Mouse (Mus musculus) liver, embryonic 14.5 days (tissue): ENCODE data around the gene Uvrag. TPM values are rescaled to one million over a fixed set of nuclear protein-coding genes. Genes with fewer than 3 reads are reported as not detected.

ENCODE experiments used
- ATAC-seq: fragments of 200-750 bp; cut with Nextera tagmentation; 2 replicates; pipeline ENCODE4 v1.8.0; 2017; ENCODE audit warnings: moderate number of reproducible peaks, mild to moderate bottlenecking, moderate library complexity; ENCODE audit not compliant: insufficient read depth
- DNase-seq, 3 experiments: peaks; one replicate each; pipeline ENCODE4 v3.0.0-alpha.2; 2012 to 2013; ENCODE audit warnings: low read depth in 3 of 3, low spot score in 3 of 3
- H3K27ac ChIP-seq: fragments of 300-500 bp; sonication (generic); 2 replicates; pipeline ENCODE4 v1.5.1; 2014; ENCODE audit warnings: moderate library complexity, mild to moderate bottlenecking, control low read depth, inconsistent platforms
- H3K27me3 ChIP-seq: fragments of 300-500 bp; sonication (generic); 2 replicates; pipeline ENCODE4 v1.6.1; 2014; ENCODE audit warnings: mild to moderate bottlenecking, low read length, moderate library complexity; ENCODE audit not compliant: control insufficient read depth, insufficient read depth
- H3K36me3 ChIP-seq: fragments of 300-500 bp; sonication (generic); replicated peaks from 2 replicates; pipeline ENCODE4 v1.6.1; 2014; ENCODE audit warnings: low read depth; ENCODE audit not compliant: control insufficient read depth, insufficient read depth
- H3K4me1 ChIP-seq, 2 experiments: fragments of 200-500 bp in 1 of 2; fragments of 300-500 bp in 1 of 2; sonication (generic) in 1 of 2; replicated peaks; 2 replicates each; pipeline ENCODE4 v1.6.1; 2012 to 2014; ENCODE audit warnings: antibody characterized with exemption in 1 of 2, inconsistent platforms in 1 of 2, low read length in 1 of 2; ENCODE audit not compliant: control insufficient read depth in 2 of 2, insufficient read depth in 2 of 2
- H3K4me2 ChIP-seq: fragments of 300-500 bp; sonication (generic); 2 replicates; pipeline ENCODE4 v1.6.1; 2014; ENCODE audit warnings: low read depth, mild to moderate bottlenecking, control low read depth, moderate library complexity
- H3K4me3 ChIP-seq, 2 experiments: fragments of 200-500 bp in 1 of 2; fragments of 300-500 bp in 1 of 2; sonication (generic) in 1 of 2; 2 replicates each; pipeline ENCODE4 v1.5.1; 2012 to 2014; ENCODE audit warnings: low read depth in 2 of 2, low read length in 2 of 2, mild to moderate bottlenecking in 2 of 2, control low read depth in 1 of 2, inconsistent platforms in 1 of 2, moderate library complexity in 1 of 2; ENCODE audit not compliant: insufficient read depth in 1 of 2
- H3K9ac ChIP-seq: fragments of 300-500 bp; sonication (generic); replicated peaks from 2 replicates; pipeline ENCODE4 v1.6.1; 2014; ENCODE audit warnings: mild to moderate bottlenecking, control low read depth, moderate library complexity
- H3K9me3 ChIP-seq: fragments of 300-500 bp; sonication (generic); 2 replicates; pipeline ENCODE4 v1.6.1; 2016; ENCODE audit warnings: low read length, mixed read lengths; ENCODE audit not compliant: control insufficient read depth
- CTCF ChIP-seq: IDR thresholded peaks from 2 replicates; pipeline ENCODE4 v1.5.1; 2016; ENCODE audit warnings: antibody characterized with exemption, low read depth, control low read depth
- EP300 ChIP-seq: IDR thresholded peaks from 2 replicates; pipeline ENCODE4 v1.6.1; 2016; ENCODE audit warnings: antibody characterized with exemption, low read depth
- WGBS: fragments of 180-500 bp; shearing (Covaris S2); extraction: QIAGEN DNeasy Blood & Tissue Kit; methylation state at CpG from one replicate; pipeline ENCODE4 v1.1.7; 2014; ENCODE audit not compliant: insufficient replicate concordance; 5-methylcytosine and 5-hydroxymethylcytosine counted together
- polyA plus RNA-seq, 2 experiments: library from polyadenylated mRNA; depleted of rRNA in 1 of 2; stranded (reverse) in 1 of 2; unstranded in 1 of 2; fragments of >200 nt; fragmentation: Nextera tagmentation in 1 of 2; extraction: Ambion mirVana in 1 of 2; gene quantifications; 2 replicates each; pipeline versions ENCODE4 v1.2.1 to v1.2.3; 2012 to 2014

The Uvrag gene
- polyA plus RNA-seq, 2 experiments = 3.9 to 5.7 TPM

- 32% methylated on average over 2 of the region's 2 CpGs for WGBS
- Histone ChIP-seq H3K27me3 (no peaks in the 10 kb centered on the region), H3K27ac (no peak overlapping the region), H3K36me3 (no peaks in the 10 kb centered on the region), H3K9ac (no peak overlapping the region), H3K4me2 (no peak overlapping the region), H3K4me1 (peaks cover 0 to 3% of the 10 kb centered on the region in 2 experiments; a peak in 1 of 4 replicates), H3K4me3 (no peak overlapping the region), H3K9me3 (no peaks in the 10 kb centered on the region)
- TF ChIP-seq CTCF (no peak), EP300 (no peak)
- DNase-seq = no peak
- no peak for ATAC-seq
Measured at GRCm38 (mm10) chr7:99017224-99017844, 123.6 kb downstream of the Uvrag start.

DNA sequence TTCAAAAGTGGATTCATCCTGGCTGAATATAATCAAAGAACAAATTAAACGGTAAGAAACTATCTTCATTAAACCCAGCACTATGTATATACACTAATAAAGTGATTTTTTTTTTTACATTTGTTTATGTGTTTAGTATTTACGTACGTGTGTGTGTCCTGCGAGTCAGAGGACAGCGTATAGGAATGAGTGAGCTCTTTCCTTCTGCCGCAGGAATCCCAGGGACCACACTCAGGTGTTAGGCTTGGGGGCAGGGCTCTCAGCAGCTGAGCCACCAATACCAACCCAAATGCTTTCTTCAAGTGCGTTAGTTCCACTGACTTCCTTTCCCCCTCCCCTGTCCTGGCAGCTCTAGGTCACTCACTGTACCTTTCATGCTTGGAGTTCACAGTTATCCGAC lies 125.0 kb downstream of the Uvrag start:
- 80% methylated on average over 8 of the region's 8 CpGs for WGBS
- no peak for ATAC-seq

DNA sequence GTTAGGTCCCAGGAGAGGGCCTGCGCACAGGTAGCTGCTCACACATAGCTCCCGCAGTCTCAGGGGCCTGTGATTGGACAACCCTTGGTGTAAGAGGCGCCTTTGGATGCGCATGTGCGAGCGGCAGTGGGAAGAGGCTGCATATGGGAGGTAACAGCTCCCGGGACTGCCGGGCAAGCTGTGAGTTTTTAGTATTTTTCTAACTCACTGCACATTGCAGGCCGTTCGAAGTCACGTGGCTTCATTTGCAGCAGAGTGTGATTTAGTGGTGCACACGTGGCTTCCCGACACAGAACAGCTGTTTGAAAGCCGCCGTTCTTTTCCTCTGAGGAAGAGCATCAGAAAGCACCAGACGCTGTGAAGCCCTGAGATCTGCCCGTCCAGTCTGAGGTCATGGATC lies 125.5 kb downstream of the Uvrag start:
- Histone ChIP-seq H3K4me1 (no peaks in the 10 kb centered on the region; a peak in 1 of 4 replicates), H3K27me3 (no peaks in the 10 kb centered on the region), H3K9ac (no peak overlapping the region), H3K4me3 (no peak overlapping the region), H3K36me3 (no peaks in the 10 kb centered on the region), H3K4me2 (no peak overlapping the region), H3K9me3 (no peaks in the 10 kb centered on the region), H3K27ac (no peak overlapping the region)
- WGBS = 81% methylated on average over 17 of the region's 17 CpGs
- TF ChIP-seq CTCF = no peak
- DNase-seq = no peak
- ATAC-seq = no peak

More for the DNA sequence above, 125.0 kb downstream of the Uvrag start:
- H3K9ac ChIP-seq = no peak overlapping the region
- no peak overlapping the region for H3K4me3 ChIP-seq
- H3K4me2 ChIP-seq = no peak overlapping the region
- H3K4me1 ChIP-seq = no peaks in the 10 kb centered on the region; a peak in 1 of 4 replicates
- H3K36me3 ChIP-seq = no peaks in the 10 kb centered on the region
- DNase-seq = no peak
- no peak overlapping the region for H3K27ac ChIP-seq
- no peaks in the 10 kb centered on the region for H3K9me3 ChIP-seq
- H3K27me3 ChIP-seq = no peaks in the 10 kb centered on the region
- TF ChIP-seq CTCF = no peak
- no peak for TF ChIP-seq EP300

DNA sequence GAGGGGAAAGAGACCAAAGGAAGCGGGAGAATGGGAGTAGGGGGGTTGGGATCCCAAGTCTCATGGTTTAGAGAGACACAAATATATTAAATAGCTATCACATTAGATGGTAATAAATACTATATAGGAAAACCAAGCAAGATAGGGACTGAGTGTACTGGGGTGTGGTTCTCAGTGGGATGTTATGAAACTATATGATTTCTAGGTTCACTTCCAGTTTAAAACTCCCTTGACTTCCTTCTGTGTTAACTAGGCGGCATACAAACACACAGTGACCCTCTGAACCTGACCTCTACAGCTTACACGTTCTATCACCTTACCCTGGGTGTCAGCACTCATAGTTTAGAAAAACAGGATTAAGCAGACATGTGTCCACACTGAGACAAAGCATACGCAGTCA lies 126.3 kb downstream of the Uvrag start:
- no peak overlapping the region for H3K4me2 ChIP-seq
- ATAC-seq (no peak), DNase-seq (no peak)
- H3K9ac ChIP-seq = no peak overlapping the region
- H3K27ac ChIP-seq = no peak overlapping the region
- H3K36me3 ChIP-seq = no peaks in the 10 kb centered on the region
- TF ChIP-seq CTCF = no peak
- no peak for TF ChIP-seq EP300
- no peaks in the 10 kb centered on the region; a peak in 1 of 4 replicates for H3K4me1 ChIP-seq
- no peak overlapping the region for H3K4me3 ChIP-seq
- H3K27me3 ChIP-seq = no peaks in the 10 kb centered on the region
- no peaks in the 10 kb centered on the region for H3K9me3 ChIP-seq
- 68% methylated on average over 4 of the region's 4 CpGs for WGBS

- no peak overlapping the region for H3K27ac ChIP-seq
- WGBS = 74% methylated on average over 16 of the region's 16 CpGs
Measured at GRCm38 (mm10) chr7:99007506-99008354, 133.2 kb downstream of the Uvrag start.

More at GRCm38 (mm10) chr7:99007506-99008354, 133.2 kb downstream of the Uvrag start:
- H3K9me3 ChIP-seq = no peaks in the 10 kb centered on the region
- no peaks in the 10 kb centered on the region for H3K36me3 ChIP-seq
- DNase-seq (no peak), ATAC-seq (no peak)
- TF ChIP-seq EP300 = no peak
- no peak for TF ChIP-seq CTCF
- no peak overlapping the region for H3K4me2 ChIP-seq
- no peak overlapping the region for H3K4me3 ChIP-seq
- no peak overlapping the region for H3K9ac ChIP-seq
- H3K4me1 ChIP-seq = no peaks in the 10 kb centered on the region
- no peaks in the 10 kb centered on the region for H3K27me3 ChIP-seq
